Mouse (Mus musculus) lung, adult 2 months (tissue): ENCODE measurements around the gene Avpr2. TPM values are rescaled to one million over a fixed set of nuclear protein-coding genes. Genes with fewer than 3 reads are reported as not detected.

Source experiments
- DNase-seq: peaks from one replicate; pipeline ENCODE4 v3.0.0; 2022
- H3K4me1 ChIP-seq: fragments of 200-500 bp; 2 replicates; pipeline ENCODE4 v1.6.1; 2011; ENCODE audit warnings: low read length; ENCODE audit not compliant: control insufficient read depth, insufficient read depth
- H3K4me3 ChIP-seq: fragments of 200-500 bp; replicated peaks from 2 replicates; pipeline ENCODE3; 2011; ENCODE audit warnings: low read depth, mild to moderate bottlenecking, control low read depth, low read length; ENCODE audit errors: extremely low read depth
- CTCF ChIP-seq: fragments of 200-500 bp; IDR thresholded peaks from 2 replicates; pipeline ENCODE4 v1.5.1; 2011; ENCODE audit warnings: mild to moderate bottlenecking, low read length, control low read depth; ENCODE audit not compliant: insufficient read depth
- POLR2A ChIP-seq: fragments of 200-500 bp; IDR thresholded peaks from 2 replicates; pipeline ENCODE4 v1.6.1; 2011; ENCODE audit warnings: low read depth, mild to moderate bottlenecking, control low read depth, low read length, borderline replicate concordance; ENCODE audit errors: extremely low read depth
- WGBS: fragments of 180-500 bp; shearing (Covaris S2); methylation state at CpG from one replicate; pipeline ENCODE4 v1.1.7; 2018; 5-methylcytosine and 5-hydroxymethylcytosine counted together
- polyA plus RNA-seq: library from polyadenylated mRNA; depleted of rRNA; stranded (reverse); fragments of >200 nt; gene quantifications from 2 replicates; pipeline ENCODE4 v1.2.3, GENCODE M21; 2012; rRNA removed

The Avpr2 gene
- polyA plus RNA-seq, result not detected in 2 replicates

DNA sequence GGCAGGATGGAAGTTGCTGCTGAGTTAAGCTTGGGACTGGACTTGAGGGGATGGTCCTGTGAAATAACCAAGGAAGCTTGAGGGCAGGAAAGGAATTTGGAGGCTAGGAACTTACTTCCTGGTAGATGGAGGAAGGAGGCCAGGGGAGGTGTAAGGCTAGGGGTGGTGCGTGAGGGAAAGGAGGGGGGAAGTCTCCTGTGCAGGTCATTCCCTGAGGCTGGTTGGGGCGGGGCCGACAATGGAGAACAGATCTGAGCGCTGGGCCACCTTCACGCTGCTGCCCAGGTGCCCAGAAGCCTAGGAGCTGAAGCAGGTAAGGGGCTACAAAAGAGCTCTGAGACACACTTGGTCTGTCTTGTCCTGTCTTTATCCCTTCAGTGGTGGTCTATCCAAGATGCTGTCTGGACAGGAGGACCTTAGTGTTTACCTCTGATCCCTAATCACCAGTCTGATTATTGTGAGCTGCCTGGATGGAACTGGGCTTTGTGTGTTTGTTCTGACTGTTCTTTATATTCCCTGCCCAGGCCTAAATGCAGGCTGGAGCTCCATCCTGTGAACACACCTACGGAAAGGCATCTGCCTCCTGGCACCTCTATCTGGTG, at the start of gene Avpr2:
Gene Avpr2, plus strand, starts transcription at position 552 of the 602 bp plus-strand sequence.
- H3K4me3 ChIP-seq, result no peak within 1 kb of the TSS
- WGBS, result 75% methylated on average over 6 of the region's 6 CpGs
- H3K4me1 ChIP-seq, result no peaks in the 10 kb centered on the region
- DNase-seq, result no peak
- TF ChIP-seq POLR2A, result no peak
- TF ChIP-seq CTCF, result no peak

DNA sequence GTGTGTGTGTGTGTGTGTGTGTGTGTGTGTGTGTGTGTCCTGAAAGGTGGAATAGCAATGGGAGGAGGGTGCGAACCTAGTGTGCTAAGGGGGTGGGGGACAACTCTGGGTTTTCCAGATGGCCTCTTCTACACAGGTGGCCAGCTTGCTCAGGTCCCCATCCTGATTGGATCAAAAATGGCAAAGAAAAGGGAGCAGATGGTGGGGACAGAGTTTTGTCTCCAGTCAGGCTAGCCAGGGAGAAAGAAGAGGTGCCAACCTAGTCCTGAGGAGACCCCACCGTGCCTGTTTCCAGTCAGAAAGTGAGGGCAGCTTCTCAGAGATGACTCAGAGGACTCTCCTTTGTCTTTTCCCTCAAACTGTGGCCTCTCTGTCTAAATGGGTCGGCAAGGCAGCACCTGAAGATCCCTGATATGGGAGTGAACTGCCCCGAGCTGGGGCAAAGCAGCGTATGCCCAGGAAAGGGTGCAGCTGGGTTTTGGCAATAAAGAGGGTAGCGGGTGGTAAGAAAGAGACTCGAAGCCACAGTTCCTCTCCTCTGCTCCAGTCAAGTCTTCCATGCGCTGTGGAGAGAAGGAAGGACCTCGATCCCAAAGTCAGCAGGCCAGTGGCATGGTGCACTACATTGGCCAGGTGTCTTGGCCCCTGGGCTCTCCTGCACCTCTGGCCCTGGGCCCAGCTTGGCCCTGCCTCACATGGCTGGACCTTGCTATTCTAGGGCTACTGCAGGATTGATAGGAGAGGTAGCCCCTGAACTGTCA, 37.4 kb upstream of the Avpr2 start:
- 78% methylated on average over 9 of the region's 9 CpGs for WGBS
- Histone ChIP-seq H3K4me1 (no peaks in the 10 kb centered on the region), H3K4me3 (no peak overlapping the region)
- no peak for TF ChIP-seq CTCF
- TF ChIP-seq POLR2A, result no peak
- no peak for DNase-seq

DNA sequence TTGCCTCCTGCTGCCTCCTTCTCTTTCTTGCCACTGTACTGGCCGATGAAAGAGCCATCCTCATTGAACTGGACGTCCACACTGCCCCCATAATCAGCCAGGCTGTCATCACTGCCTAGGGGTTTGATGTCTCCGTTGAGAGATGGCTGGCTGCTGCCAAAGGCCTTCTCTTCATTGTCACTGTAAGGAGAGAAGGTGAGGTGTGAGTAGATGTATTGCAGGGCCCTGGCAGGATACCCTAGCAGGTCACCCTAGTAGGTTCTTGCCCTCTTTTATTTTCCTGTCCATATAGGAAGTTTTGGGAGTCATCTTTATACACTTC, 36.9 kb upstream of the Avpr2 start:
- Histone ChIP-seq H3K4me3 (no peak overlapping the region), H3K4me1 (no peaks in the 10 kb centered on the region)
- DNase-seq, result no peak
- TF ChIP-seq CTCF (no peak), POLR2A (no peak)
- 49% methylated on average over 3 of the region's 3 CpGs for WGBS

DNA sequence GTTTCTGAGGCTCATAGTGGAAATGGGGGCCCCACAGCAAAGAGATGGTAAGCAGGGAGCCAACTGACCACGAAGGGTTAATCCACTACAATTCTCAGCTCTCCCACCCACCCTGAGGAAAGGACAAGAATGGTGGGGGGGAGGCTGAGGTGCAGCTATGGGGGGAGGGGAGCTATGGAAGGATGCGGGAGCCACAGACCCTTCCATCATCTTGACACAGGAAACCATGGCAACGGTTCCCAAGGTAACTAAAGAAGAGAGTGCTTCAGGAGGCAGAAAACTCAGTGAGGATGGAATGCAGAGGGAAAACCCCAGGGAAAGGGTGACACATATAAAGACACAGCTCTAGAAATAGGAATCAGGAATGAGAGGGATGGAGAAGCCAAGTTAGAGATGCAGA, 27.2 kb upstream of the Avpr2 start:
- no peaks in the 10 kb centered on the region for H3K4me1 ChIP-seq
- DNase-seq, result no peak
- WGBS, result 45% methylated on average over 3 of the region's 3 CpGs
- H3K4me3 ChIP-seq, result no peak overlapping the region
- TF ChIP-seq CTCF, result no peak

DNA sequence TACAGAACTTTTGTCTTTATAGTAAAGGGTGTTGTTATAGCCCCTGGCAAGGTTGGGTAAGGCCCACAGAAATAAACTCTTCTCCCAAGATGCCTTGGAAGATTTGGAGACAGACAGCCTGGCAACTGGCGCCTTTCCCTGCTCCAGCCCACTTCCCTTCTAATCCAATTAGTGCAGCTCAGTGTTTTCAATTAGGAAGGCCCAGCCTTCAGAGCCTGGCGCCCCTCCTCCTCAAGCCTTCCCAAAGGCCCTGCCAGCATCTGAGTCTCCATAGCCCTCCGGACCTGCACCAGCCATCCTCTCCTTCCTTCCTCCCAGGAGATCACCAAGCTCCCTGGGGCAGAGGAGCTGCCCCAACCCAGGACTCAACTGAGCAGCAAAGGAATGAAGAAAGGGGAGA, 24.6 kb upstream of the Avpr2 start:
- no peak overlapping the region for H3K4me3 ChIP-seq
- 36% methylated on average over 3 of the region's 3 CpGs for WGBS
- TF ChIP-seq POLR2A (no peak), CTCF (no peak)
- no peaks in the 10 kb centered on the region for H3K4me1 ChIP-seq
- no peak for DNase-seq

DNA sequence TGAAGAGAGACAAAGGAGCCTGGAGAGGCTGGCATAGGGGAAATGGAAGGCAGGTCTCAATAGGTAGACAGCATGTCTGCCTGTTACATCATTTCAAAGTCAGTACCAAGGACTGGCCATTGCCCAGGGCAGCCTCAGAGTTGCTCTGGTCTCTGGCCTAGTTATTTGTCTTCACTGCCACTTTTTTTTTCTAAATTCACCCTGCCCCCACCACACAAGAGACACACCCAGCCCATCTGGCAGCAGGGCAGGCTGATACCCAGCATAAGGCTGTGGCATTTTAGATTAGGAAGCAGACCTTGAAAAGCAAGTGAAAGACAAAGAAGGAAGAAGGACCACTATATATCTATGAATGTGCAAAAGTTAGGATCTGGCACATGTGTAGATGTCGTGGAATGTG, 24.1 kb upstream of the Avpr2 start:
- Histone ChIP-seq H3K4me3 (no peak overlapping the region), H3K4me1 (no peaks in the 10 kb centered on the region)
- no peak for DNase-seq
- WGBS, result 54% methylated on average over 1 of the region's 1 CpGs
- TF ChIP-seq CTCF (no peak), POLR2A (no peak)

DNA sequence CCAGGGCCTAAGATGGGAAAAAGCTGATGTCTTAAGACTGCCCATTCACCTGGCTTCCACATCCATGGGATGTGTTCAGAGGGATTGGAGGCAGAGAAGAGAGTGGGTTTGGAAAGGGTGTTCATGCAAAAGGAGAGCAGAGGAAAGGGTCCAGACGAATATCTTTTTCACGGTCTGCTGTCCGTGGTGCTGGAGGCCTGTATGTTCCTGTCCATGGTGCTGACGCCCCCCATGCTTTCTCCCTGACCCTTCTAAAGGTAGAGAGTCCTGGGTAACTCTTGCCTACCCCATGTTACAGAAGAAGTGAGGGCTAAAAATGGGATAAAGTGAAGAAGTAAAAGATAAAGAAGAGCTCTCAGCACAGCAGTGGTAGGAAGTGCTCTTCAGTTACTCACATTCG, 22.6 kb upstream of the Avpr2 start:
- TF ChIP-seq CTCF, result no peak
- no peak for TF ChIP-seq POLR2A
- DNase-seq, result no peak
- 14% methylated on average over 5 of the region's 5 CpGs for WGBS

DNA sequence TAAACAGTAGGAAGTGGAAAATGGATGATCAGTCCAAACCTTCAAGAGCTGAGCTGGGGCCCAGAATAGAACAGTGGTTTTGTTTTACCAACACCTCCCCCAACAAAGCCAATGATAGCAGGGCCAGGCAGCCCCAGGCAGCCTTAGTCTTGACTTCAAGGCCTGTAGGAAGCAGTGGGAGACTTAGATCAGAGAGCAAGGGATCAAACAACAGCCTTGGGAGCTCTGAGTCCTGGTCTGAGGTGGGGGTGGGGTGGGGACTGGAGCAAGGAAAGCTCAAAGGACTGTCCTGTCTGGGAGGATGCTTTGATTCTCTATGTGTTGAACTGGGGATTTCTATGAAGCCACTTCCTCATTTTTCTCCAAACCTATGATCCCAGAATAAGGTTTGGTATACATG, 20.4 kb upstream of the Avpr2 start:
- DNase-seq, result no peak
- no peak overlapping the region for H3K4me3 ChIP-seq
- no peaks in the 10 kb centered on the region for H3K4me1 ChIP-seq
- TF ChIP-seq POLR2A, result no peak
- no peak for TF ChIP-seq CTCF

More for the DNA sequence above, 22.6 kb upstream of the Avpr2 start:
- H3K4me1 ChIP-seq, result no peaks in the 10 kb centered on the region
- no peak overlapping the region for H3K4me3 ChIP-seq

DNA sequence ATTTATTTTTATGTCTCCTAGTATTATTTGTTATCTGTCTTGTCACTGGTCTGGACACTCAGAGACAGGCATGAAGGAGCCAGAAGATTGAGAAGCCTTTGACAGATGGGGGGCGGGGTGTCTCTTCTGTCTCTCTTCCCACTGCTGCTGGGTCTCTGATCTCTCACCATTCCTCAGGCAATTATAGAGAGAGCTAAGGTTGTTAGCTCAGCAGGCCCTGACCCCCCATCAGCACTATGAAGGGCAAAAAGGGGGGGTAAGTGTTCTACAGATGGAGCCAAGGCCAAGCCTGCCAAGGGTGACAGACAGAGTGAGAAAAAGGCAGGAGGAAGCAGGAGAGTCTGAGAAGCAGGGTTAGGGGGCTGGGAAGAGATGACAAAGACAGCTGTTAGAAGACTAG, 19.9 kb upstream of the Avpr2 start:
- Histone ChIP-seq H3K4me3 (no peak overlapping the region), H3K4me1 (no peaks in the 10 kb centered on the region)
- 66% methylated on average over 1 of the region's 1 CpGs for WGBS
- DNase-seq, result no peak
- no peak for TF ChIP-seq CTCF
- TF ChIP-seq POLR2A, result no peak

DNA sequence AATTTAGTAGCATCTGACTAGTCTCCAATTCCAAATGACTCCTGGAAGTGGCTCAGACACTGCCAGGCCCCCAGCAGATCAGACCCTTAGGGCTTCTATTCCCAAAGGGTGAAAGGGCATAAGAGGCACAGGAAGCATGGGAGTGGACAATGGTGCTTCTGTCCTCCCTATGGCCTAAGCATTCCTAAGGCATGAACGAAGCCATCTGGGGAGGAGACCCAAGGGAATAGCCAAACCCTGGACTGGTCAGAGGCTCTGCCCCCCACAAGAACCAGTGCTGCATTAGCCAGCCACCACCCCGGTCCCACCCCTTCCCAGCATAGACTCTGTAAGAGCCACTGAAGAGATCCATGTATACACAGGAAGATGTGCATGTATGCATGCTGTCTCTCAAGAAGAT, 16.0 kb upstream of the Avpr2 start:
- TF ChIP-seq CTCF (no peak), POLR2A (no peak)
- DNase-seq, result no peak
- H3K4me3 ChIP-seq, result no peak overlapping the region
- WGBS, result 65% methylated on average over 2 of the region's 2 CpGs
- H3K4me1 ChIP-seq, result no peaks in the 10 kb centered on the region
